Mouse (Mus musculus) thymus, adult 2 months (tissue): ENCODE results near the gene Hist1h2bf. TPM values are rescaled to one million over a fixed set of nuclear protein-coding genes. Genes with fewer than 3 reads are reported as not detected.
A peak's percentile ranks its signal among the peaks of the same experiment; 100 is the strongest.
"Not testable (repeated sequence)": the region's sequence is repeated elsewhere in the genome, so short reads cannot be mapped to it uniquely, and the experiment has no call there.

Experiments
- DNase-seq: peaks from one replicate; pipeline ENCODE4 v3.0.0; 2021
- H3K27ac ChIP-seq: fragments of 200-500 bp; 2 replicates; pipeline ENCODE4 v1.5.1; 2012; ENCODE audit warnings: low read length, control low read depth; ENCODE audit not compliant: control insufficient read depth, insufficient read depth
- H3K27me3 ChIP-seq: fragments of 200-500 bp; 2 replicates; pipeline ENCODE4 v1.6.1; 2012; ENCODE audit warnings: mild to moderate bottlenecking, low read length, moderate library complexity, mixed read lengths; ENCODE audit not compliant: control insufficient read depth, insufficient read depth
- H3K36me3 ChIP-seq: fragments of 200-500 bp; 2 replicates; pipeline ENCODE4 v1.6.1; 2012; ENCODE audit warnings: mild to moderate bottlenecking, low read length, moderate library complexity; ENCODE audit not compliant: control insufficient read depth, insufficient read depth
- H3K4me1 ChIP-seq: fragments of 200-500 bp; replicated peaks from 2 replicates; pipeline ENCODE4 v1.6.1; 2012; ENCODE audit warnings: low read length; ENCODE audit not compliant: control insufficient read depth, insufficient read depth
- H3K4me3 ChIP-seq: fragments of 200-500 bp; 2 replicates; pipeline ENCODE4 v1.5.1; 2012; ENCODE audit warnings: mild to moderate bottlenecking, low read length, control low read depth, moderate library complexity; ENCODE audit not compliant: control insufficient read depth, insufficient read depth
- CTCF ChIP-seq: fragments of 200-500 bp; IDR thresholded peaks from 2 replicates; pipeline ENCODE4 v1.5.1; 2012; ENCODE audit warnings: mild to moderate bottlenecking, control low read depth, low read length, moderate library complexity, borderline replicate concordance; ENCODE audit not compliant: control insufficient read depth, poor library complexity, insufficient read depth; ENCODE audit errors: extremely low read depth
- POLR2A ChIP-seq: fragments of 200-500 bp; IDR thresholded peaks from 2 replicates; pipeline ENCODE4 v1.6.1; 2012; ENCODE audit warnings: mild to moderate bottlenecking, low read length, control low read depth, moderate library complexity; ENCODE audit not compliant: control insufficient read depth, poor library complexity, insufficient read depth; ENCODE audit errors: extremely low read depth
- WGBS: fragments of 180-500 bp; shearing (Covaris S2); methylation state at CpG from one replicate; pipeline ENCODE4 v1.1.7; 2018; 5-methylcytosine and 5-hydroxymethylcytosine counted together
- polyA plus RNA-seq: library from polyadenylated mRNA; depleted of rRNA; stranded (reverse); fragments of >200 nt; gene quantifications from 2 replicates; pipeline ENCODE4 v1.2.3, GENCODE M21; 2012; rRNA removed

Gene Hist1h2bf
- polyA plus RNA-seq: 277 and 362 TPM in 2 replicates

- H3K36me3 ChIP-seq, H3K27me3 ChIP-seq, H3K4me1 ChIP-seq: not testable (repeated sequence)
- peak within 1 kb of the TSS; percentile 55 for H3K4me3 ChIP-seq
- DNase-seq: peak; percentile 89
- TF ChIP-seq POLR2A: peak; percentile 24; the same call in 1 of the 2 replicates
- peak within 1 kb of the TSS; percentile 94 for H3K27ac ChIP-seq
- 0% methylated on average over 40 of the region's 42 CpGs for WGBS
Measured at GRCm38 (mm10) chr13:23573898-23574524, at the start of gene Hist1h2bf, which contains the start of gene Hist1h2ad. Hist1h2bf (minus strand) TSS chr13:23574196. Hist1h2ad (plus strand) TSS chr13:23574381.

GRCm38 (mm10) chr13:23622861-23623450, 49.0 kb upstream of the Hist1h2bf start:
- peak; percentile 23 for DNase-seq
- H3K4me3 ChIP-seq: no peak overlapping the region
- WGBS: 27% methylated on average over 7 of the region's 7 CpGs
- H3K27me3 ChIP-seq: no peaks in the 10 kb centered on the region
- peaks cover 2% of the 10 kb centered on the region; the same call in 1 of the 2 replicates for H3K4me1 ChIP-seq
- H3K27ac ChIP-seq: no peak overlapping the region; the same call in 1 of the 2 replicates
- H3K36me3 ChIP-seq: no peaks in the 10 kb centered on the region
- TF ChIP-seq POLR2A (no peak), CTCF (no peak)

GRCm38 (mm10) chr13:23622175-23622671, 48.2 kb upstream of the Hist1h2bf start, which contains the start of gene Hist1h1e:
Hist1h1e (minus strand) TSS chr13:23622558.
- TF ChIP-seq POLR2A: peak; percentile 91
- TF ChIP-seq CTCF: 0 out of 2 replicates have a peak, but pooled peaks have one; percentile 39
- not testable (repeated sequence) for H3K4me1 ChIP-seq, H3K27me3 ChIP-seq, H3K36me3 ChIP-seq
- Histone ChIP-seq H3K27ac (peak within 1 kb of the TSS; percentile 99), H3K4me3 (peak within 1 kb of the TSS; percentile 67)
- WGBS: under 1% methylated on average over 52 of the region's 53 CpGs
- DNase-seq: peak; percentile 86

GRCm38 (mm10) chr13:23621532-23622174, 47.7 kb upstream of the Hist1h2bf start:
- Histone ChIP-seq H3K27ac (peak overlapping the region; percentile 99), H3K27me3 (no peaks in the 10 kb centered on the region), H3K36me3 (no peaks in the 10 kb centered on the region), H3K4me3 (peak overlapping the region; percentile 67), H3K4me1 (peaks cover 2% of the 10 kb centered on the region; the same call in 1 of the 2 replicates)
- TF ChIP-seq POLR2A (no peak), CTCF (no peak)
- whole genome bisulfite sequencing: under 1% methylated on average over 18 of the region's 18 CpGs
- DNase-seq: peak; percentile 70

- WGBS: under 1% methylated on average over 27 of the region's 27 CpGs
- DNase-seq: peak; percentile 61
- Histone ChIP-seq H3K36me3 (no peaks in the 10 kb centered on the region), H3K27me3 (no peaks in the 10 kb centered on the region), H3K27ac (peak within 1 kb of the TSS; percentile 99), H3K4me3 (peak within 1 kb of the TSS; percentile 67), H3K4me1 (peaks cover 2% of the 10 kb centered on the region; the same call in 1 of the 2 replicates)
- TF ChIP-seq POLR2A (no peak), CTCF (no peak)
Measured at GRCm38 (mm10) chr13:23620733-23621531, 46.9 kb upstream of the Hist1h2bf start, which contains the start of gene Hist1h2be. Hist1h2be (minus strand) TSS chr13:23621124.

- Histone ChIP-seq H3K27me3 (no peaks in the 10 kb centered on the region), H3K4me1 (peaks cover 2% of the 10 kb centered on the region; the same call in 1 of the 2 replicates), H3K27ac (peak overlapping the region; percentile 96), H3K4me3 (peak overlapping the region; percentile 58), H3K36me3 (no peaks in the 10 kb centered on the region)
- TF ChIP-seq POLR2A (no peak), CTCF (no peak)
- DNase-seq: no peak
- WGBS: 21% methylated on average over 12 of the region's 12 CpGs
Measured at GRCm38 (mm10) chr13:23620056-23620732, 46.2 kb upstream of the Hist1h2bf start.
